Mouse (Mus musculus): ENCODE measurements around the gene Etnk1. TPM values are rescaled to one million over a fixed set of nuclear protein-coding genes. Genes with fewer than 3 reads are reported as not detected.

The Etnk1 gene
- polyA plus RNA-seq, 1 experiment from 2014 or later = 13.4 TPM

GRCm38 (mm10) chr6:143174226-143174625, 7.2 kb downstream of the Etnk1 start:
- H3K27ac ChIP-seq (ENCODE audit: low read length) = no peak overlapping the region
- no peaks in the 10 kb centered on the region for H3K9me3 ChIP-seq (replicated peaks; ENCODE audit: control insufficient read depth, low read length)
- ATAC-seq (replicated peaks; ENCODE audit: extremely low read depth, insufficient read depth, low FRiP score) = no peak
- H3K36me3 ChIP-seq (ENCODE audit: control insufficient read depth, insufficient read depth) = peaks cover 6% of the 10 kb centered on the region; the same call in 1 of the 2 replicates
- H3K27me3 ChIP-seq (ENCODE audit: control insufficient read depth, insufficient read depth, low read length) = no peaks in the 10 kb centered on the region
- no peak overlapping the region for H3K9ac ChIP-seq (ENCODE audit: low read length)
- peaks cover 14% of the 10 kb centered on the region for H3K4me1 ChIP-seq (ENCODE audit: control insufficient read depth, insufficient read depth, low read length)
- H3K4me3 ChIP-seq (ENCODE audit: low read length) = no peak overlapping the region
- no peak overlapping the region for H3K4me2 ChIP-seq (ENCODE audit: low read depth, low read length)
- 98% methylated on average over 4 of the region's 4 CpGs for WGBS

DNA sequence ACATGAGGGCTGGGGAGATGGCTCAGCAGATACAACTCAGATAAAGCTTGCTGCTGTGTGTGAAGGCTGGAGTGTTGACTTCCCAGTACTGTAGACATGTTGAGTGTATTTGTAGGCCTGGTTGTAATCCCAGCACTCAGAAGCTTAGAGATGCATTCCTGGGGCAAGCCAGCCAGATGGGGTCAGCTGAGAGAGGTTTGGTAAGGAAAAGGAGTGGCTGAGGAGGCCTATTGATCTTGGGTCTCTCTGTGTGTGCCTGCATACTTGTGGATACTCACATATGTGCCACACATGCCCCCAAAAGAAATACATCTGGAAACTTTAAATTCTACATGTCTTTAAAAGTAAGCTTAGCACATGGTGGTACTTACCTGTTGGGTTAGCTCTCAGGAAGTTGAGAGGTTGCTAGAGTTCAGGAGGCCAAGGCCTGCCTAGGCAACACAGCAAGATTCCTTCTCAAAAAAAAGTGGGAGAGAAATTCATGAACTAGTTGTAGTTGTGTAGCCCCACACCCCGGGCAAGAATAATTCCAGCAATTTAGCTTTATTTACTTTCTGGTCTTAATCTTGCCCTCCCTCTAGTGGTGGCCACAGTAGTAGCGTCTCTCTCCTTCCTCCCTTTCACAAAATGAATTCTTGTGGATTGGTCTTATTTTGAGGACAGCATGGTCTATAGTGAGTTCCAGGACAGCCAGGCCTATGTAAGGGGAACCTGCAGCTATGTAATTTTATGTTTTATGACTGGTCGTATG, 8.1 kb downstream of the Etnk1 start:
- Histone ChIP-seq H3K4me2 (ENCODE audit: low read depth, low read length) (no peak overlapping the region), H3K36me3 (ENCODE audit: control insufficient read depth, insufficient read depth) (peaks cover 6% of the 10 kb centered on the region; the same call in 1 of the 2 replicates), H3K4me3 (ENCODE audit: low read length) (no peak overlapping the region), H3K27me3 (ENCODE audit: control insufficient read depth, insufficient read depth, low read length) (no peaks in the 10 kb centered on the region), H3K27ac (ENCODE audit: low read length) (no peak overlapping the region), H3K9me3 (replicated peaks; ENCODE audit: control insufficient read depth, low read length) (no peaks in the 10 kb centered on the region), H3K9ac (ENCODE audit: low read length) (no peak overlapping the region), H3K4me1 (ENCODE audit: control insufficient read depth, insufficient read depth, low read length) (peaks cover 9% of the 10 kb centered on the region)
- no peak for ATAC-seq (replicated peaks; ENCODE audit: extremely low read depth, insufficient read depth, low FRiP score)
- 37% methylated on average over 3 of the region's 3 CpGs for WGBS

DNA sequence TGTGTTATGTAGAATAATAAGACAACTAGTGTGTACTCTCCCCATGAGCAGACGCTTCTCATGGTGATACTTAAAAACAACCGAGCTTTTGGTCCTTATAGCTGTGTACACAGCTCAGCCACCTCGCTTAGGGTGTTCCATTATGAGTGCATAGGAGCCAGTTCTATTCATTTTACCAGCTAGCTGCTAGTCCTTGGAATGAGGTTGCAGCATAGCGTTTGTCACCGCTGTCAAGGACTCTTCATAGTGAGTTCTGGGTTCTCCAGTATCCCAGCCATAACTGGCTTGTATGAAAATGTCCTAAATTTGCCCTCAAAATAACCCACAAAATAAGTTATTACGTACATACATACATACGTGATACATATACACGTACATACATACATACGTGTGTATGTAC, 9.1 kb downstream of the Etnk1 start:
- no peak overlapping the region for H3K4me3 ChIP-seq (ENCODE audit: low read length)
- no peaks in the 10 kb centered on the region for H3K27me3 ChIP-seq (ENCODE audit: control insufficient read depth, insufficient read depth, low read length)
- 92% methylated on average over 9 of the region's 9 CpGs for WGBS
- H3K4me1 ChIP-seq (ENCODE audit: control insufficient read depth, insufficient read depth, low read length) = peaks cover 6% of the 10 kb centered on the region
- peaks cover 12% of the 10 kb centered on the region for H3K36me3 ChIP-seq (ENCODE audit: control insufficient read depth, insufficient read depth)
- H3K27ac ChIP-seq (ENCODE audit: low read length) = no peak overlapping the region
- no peak for ATAC-seq (replicated peaks; ENCODE audit: extremely low read depth, insufficient read depth, low FRiP score)
- no peak overlapping the region for H3K4me2 ChIP-seq (ENCODE audit: low read depth, low read length)
- H3K9me3 ChIP-seq (replicated peaks; ENCODE audit: control insufficient read depth, low read length) = no peaks in the 10 kb centered on the region
- no peak overlapping the region for H3K9ac ChIP-seq (ENCODE audit: low read length)

DNA sequence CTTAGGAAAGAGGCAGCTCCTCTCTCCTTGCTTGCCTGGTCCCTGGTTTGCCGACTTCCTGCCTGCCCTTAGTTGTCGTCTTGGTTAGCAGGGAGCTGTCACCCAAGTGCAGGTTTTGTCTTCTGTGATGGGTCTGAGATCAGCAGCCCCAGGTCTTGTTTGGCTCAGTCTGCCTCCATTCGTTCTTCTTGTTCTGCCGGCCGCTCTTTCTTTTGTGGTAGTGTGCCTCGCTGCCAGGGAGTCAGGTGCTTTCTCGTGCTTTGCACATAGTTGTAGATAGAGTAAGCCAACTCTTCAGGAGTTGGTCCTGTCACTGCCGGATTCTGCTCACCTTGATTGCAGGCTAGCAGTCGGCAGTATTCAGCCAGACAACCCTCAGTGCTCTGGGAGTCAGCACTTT, 9.6 kb downstream of the Etnk1 start:
- Histone ChIP-seq H3K9ac (ENCODE audit: low read length) (no peak overlapping the region), H3K36me3 (ENCODE audit: control insufficient read depth, insufficient read depth) (peaks cover 13% of the 10 kb centered on the region), H3K4me1 (ENCODE audit: control insufficient read depth, insufficient read depth, low read length) (peaks cover 5% of the 10 kb centered on the region), H3K27ac (ENCODE audit: low read length) (no peak overlapping the region), H3K4me3 (ENCODE audit: low read length) (no peak overlapping the region), H3K4me2 (ENCODE audit: low read depth, low read length) (no peak overlapping the region), H3K27me3 (ENCODE audit: control insufficient read depth, insufficient read depth, low read length) (no peaks in the 10 kb centered on the region), H3K9me3 (replicated peaks; ENCODE audit: control insufficient read depth, low read length) (no peaks in the 10 kb centered on the region)
- ATAC-seq (replicated peaks; ENCODE audit: extremely low read depth, insufficient read depth, low FRiP score) = no peak
- 71% methylated on average over 9 of the region's 9 CpGs for WGBS

DNA sequence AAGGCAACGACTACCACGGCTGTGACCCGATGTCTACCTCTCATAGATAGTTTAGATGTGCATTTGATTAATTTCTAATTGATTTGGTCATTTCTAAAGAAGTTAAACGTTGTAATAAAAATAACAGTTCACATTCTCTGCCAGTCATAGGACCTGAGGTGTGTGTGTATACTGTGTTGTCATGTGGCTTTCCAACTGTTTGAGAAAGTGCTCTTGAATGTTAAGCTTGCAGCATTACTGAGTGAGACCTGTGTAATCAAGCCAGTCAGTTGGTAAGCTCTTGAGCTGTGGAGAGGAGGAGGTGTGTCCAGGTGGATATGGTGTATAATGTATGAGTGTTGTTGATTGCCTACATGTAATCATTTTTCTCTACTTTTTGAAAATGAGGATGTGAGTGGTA, 12.2 kb downstream of the Etnk1 start:
- no peak overlapping the region for H3K4me3 ChIP-seq (ENCODE audit: low read length)
- no peaks in the 10 kb centered on the region for H3K9me3 ChIP-seq (replicated peaks; ENCODE audit: control insufficient read depth, low read length)
- no peak overlapping the region for H3K4me2 ChIP-seq (ENCODE audit: low read depth, low read length)
- no peak overlapping the region for H3K27ac ChIP-seq (ENCODE audit: low read length)
- peaks cover 18% of the 10 kb centered on the region for H3K36me3 ChIP-seq (ENCODE audit: control insufficient read depth, insufficient read depth)
- H3K9ac ChIP-seq (ENCODE audit: low read length) = no peak overlapping the region
- H3K4me1 ChIP-seq (ENCODE audit: control insufficient read depth, insufficient read depth, low read length) = peaks cover 3% of the 10 kb centered on the region; the same call in 1 of the 2 replicates
- 78% methylated on average over 4 of the region's 4 CpGs for WGBS
- no peaks in the 10 kb centered on the region for H3K27me3 ChIP-seq (ENCODE audit: control insufficient read depth, insufficient read depth, low read length)
- ATAC-seq (replicated peaks; ENCODE audit: extremely low read depth, insufficient read depth, low FRiP score) = no peak

DNA sequence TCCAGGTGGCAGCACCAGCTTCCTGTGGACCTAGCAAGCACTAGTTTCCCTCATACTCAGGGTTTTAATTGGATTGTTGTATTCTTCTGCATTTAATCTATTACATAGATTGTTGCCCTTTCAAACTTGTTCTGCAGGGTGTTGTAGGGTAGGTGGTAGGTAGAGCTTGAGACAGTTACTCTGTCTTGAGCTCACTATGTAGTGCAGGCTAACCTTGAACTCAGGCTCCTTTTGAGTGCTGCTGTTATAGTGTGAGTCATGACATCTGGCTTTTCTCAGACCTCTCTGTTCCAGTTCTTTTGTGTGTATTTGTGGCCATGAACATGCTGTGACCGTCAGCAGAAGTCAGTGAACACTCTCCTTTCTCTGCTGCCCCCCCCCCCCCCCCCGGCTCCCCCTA, 12.7 kb downstream of the Etnk1 start:
- Histone ChIP-seq H3K36me3 (ENCODE audit: control insufficient read depth, insufficient read depth) (peaks cover 20% of the 10 kb centered on the region), H3K4me3 (ENCODE audit: low read length) (no peak overlapping the region), H3K9me3 (replicated peaks; ENCODE audit: control insufficient read depth, low read length) (no peaks in the 10 kb centered on the region), H3K27me3 (ENCODE audit: control insufficient read depth, insufficient read depth, low read length) (no peaks in the 10 kb centered on the region), H3K4me1 (ENCODE audit: control insufficient read depth, insufficient read depth, low read length) (peaks cover 3% of the 10 kb centered on the region; the same call in 1 of the 2 replicates), H3K9ac (ENCODE audit: low read length) (no peak overlapping the region), H3K27ac (ENCODE audit: low read length) (no peak overlapping the region), H3K4me2 (ENCODE audit: low read depth, low read length) (no peak overlapping the region)
- no peak for ATAC-seq (replicated peaks; ENCODE audit: extremely low read depth, insufficient read depth, low FRiP score)
- 72% methylated on average over 2 of the region's 2 CpGs for WGBS

DNA sequence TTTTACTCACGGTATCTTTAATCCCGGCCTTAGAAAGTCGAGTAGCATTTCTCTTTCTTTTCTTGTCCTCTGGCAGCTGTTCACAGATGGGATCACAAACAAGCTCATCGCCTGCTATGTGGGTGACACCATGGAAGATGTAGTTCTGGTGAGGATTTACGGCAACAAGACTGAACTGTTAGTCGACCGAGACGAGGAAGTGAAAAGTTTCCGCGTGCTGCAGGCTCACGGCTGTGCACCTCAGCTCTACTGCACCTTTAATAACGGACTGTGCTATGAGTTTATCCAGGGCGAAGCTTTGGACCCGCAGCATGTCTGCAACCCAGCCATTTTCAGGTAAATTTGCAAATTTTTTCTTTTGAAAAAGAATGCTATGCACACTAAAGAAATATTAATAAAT, 13.5 kb downstream of the Etnk1 start:
- no peaks in the 10 kb centered on the region for H3K9me3 ChIP-seq (replicated peaks; ENCODE audit: control insufficient read depth, low read length)
- H3K4me1 ChIP-seq (ENCODE audit: control insufficient read depth, insufficient read depth, low read length) = no peaks in the 10 kb centered on the region; the same call in 1 of the 2 replicates
- H3K27ac ChIP-seq (ENCODE audit: low read length) = no peak overlapping the region
- H3K36me3 ChIP-seq (ENCODE audit: control insufficient read depth, insufficient read depth) = peaks cover 25% of the 10 kb centered on the region
- 83% methylated on average over 14 of the region's 14 CpGs for WGBS
- no peak for ATAC-seq (replicated peaks; ENCODE audit: extremely low read depth, insufficient read depth, low FRiP score)
- no peaks in the 10 kb centered on the region for H3K27me3 ChIP-seq (ENCODE audit: control insufficient read depth, insufficient read depth, low read length)
- H3K4me2 ChIP-seq (ENCODE audit: low read depth, low read length) = no peak overlapping the region
- H3K4me3 ChIP-seq (ENCODE audit: low read length) = no peak overlapping the region
- H3K9ac ChIP-seq (ENCODE audit: low read length) = no peak overlapping the region

- WGBS = 68% methylated on average over 3 of the region's 3 CpGs
- Histone ChIP-seq H3K9me3 (replicated peaks; ENCODE audit: control insufficient read depth, low read length) (no peaks in the 10 kb centered on the region), H3K27ac (ENCODE audit: low read length) (no peak overlapping the region), H3K36me3 (ENCODE audit: control insufficient read depth, insufficient read depth) (peaks cover 25% of the 10 kb centered on the region), H3K4me2 (ENCODE audit: low read depth, low read length) (no peak overlapping the region), H3K27me3 (ENCODE audit: control insufficient read depth, insufficient read depth, low read length) (no peaks in the 10 kb centered on the region), H3K9ac (ENCODE audit: low read length) (no peak overlapping the region), H3K4me1 (ENCODE audit: control insufficient read depth, insufficient read depth, low read length) (no peaks in the 10 kb centered on the region; the same call in 1 of the 2 replicates), H3K4me3 (ENCODE audit: low read length) (no peak overlapping the region)
- ATAC-seq (replicated peaks; ENCODE audit: extremely low read depth, insufficient read depth, low FRiP score) = no peak
Measured at GRCm38 (mm10) chr6:143184099-143184498, 17.1 kb downstream of the Etnk1 start.

DNA sequence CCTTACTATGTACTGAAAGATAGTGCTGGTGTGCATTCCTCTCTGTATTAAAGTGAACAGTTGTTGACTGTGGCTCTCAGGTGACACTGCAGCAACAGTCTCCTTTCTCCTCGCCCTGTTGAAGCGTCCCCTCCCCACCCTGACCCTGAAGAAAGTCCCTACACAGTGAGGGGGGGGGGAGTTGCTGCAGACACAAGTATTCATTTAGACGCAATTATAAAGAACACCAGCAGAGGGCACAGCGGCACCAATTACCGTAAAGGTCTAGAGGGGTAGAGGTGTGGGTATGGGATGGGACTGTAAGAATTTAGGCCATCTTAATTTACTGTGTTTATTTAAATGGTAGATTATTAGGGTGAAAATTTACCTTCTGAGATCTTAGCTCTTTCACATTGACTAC, 17.7 kb downstream of the Etnk1 start:
- H3K36me3 ChIP-seq (ENCODE audit: control insufficient read depth, insufficient read depth) = peaks cover 29% of the 10 kb centered on the region
- H3K27me3 ChIP-seq (ENCODE audit: control insufficient read depth, insufficient read depth, low read length) = no peaks in the 10 kb centered on the region
- no peak for ATAC-seq (replicated peaks; ENCODE audit: extremely low read depth, insufficient read depth, low FRiP score)
- WGBS = 70% methylated on average over 5 of the region's 5 CpGs
- H3K4me2 ChIP-seq (ENCODE audit: low read depth, low read length) = no peak overlapping the region
- H3K27ac ChIP-seq (ENCODE audit: low read length) = no peak overlapping the region
- H3K9ac ChIP-seq (ENCODE audit: low read length) = no peak overlapping the region
- H3K4me3 ChIP-seq (ENCODE audit: low read length) = no peak overlapping the region
- no peaks in the 10 kb centered on the region; the same call in 1 of the 2 replicates for H3K4me1 ChIP-seq (ENCODE audit: control insufficient read depth, insufficient read depth, low read length)
- H3K9me3 ChIP-seq (replicated peaks; ENCODE audit: control insufficient read depth, low read length) = no peaks in the 10 kb centered on the region
